ENCODE assay signal across 20 mouse cellular contexts in genomic region chr2:130036846-130037245, GRCm38 (mm10). TPM values are rescaled to one million over a fixed set of nuclear protein-coding genes. Genes with fewer than 3 reads are reported as not detected.
DNase-seq lines count a peak whose midpoint lies in the region; ATAC-seq and TF ChIP-seq lines count a peak whose summit lies in the region.
"Had no signal": no experiment of that assay in that cellular context is flagged by ENCODE, and none has a peak within 500 bp of the region (broad histone marks: within the 10 kb centered on the region; RNA-seq: fewer than 3 reads in every experiment).

No protein-coding gene starts in this region.

- H3K27me3 ChIP-seq in forebrain, embryonic 14.5 days (replicated peaks; ENCODE audit: control insufficient read depth, insufficient read depth, low read length) = no peaks in the 10 kb centered on the region
- H3K27me3 ChIP-seq in forebrain, embryonic 12.5 days = no peaks in the 10 kb centered on the region
- H3K27me3 ChIP-seq in hindbrain, postnatal 0 days (ENCODE audit: insufficient read depth, low read length) = no peaks in the 10 kb centered on the region
- H3K27me3 ChIP-seq in hindbrain, embryonic 11.5 days (ENCODE audit: control insufficient read depth, insufficient read depth, low read length) = no peaks in the 10 kb centered on the region
- H3K27me3 ChIP-seq in midbrain, postnatal 0 days (ENCODE audit: insufficient read depth, low read length) = no peaks in the 10 kb centered on the region
- H3K27me3 ChIP-seq in midbrain, embryonic 10.5 days (ENCODE audit: low read depth, poor library complexity, severe bottlenecking) = no peaks in the 10 kb centered on the region
- H3K27me3 ChIP-seq: heart, embryonic 15.5 days had no signal

- peak; percentile 33 for DNase-seq in forebrain, embryonic 14.5 days (ENCODE audit: low spot score)
- DNase-seq in hindbrain, postnatal 0 days (ENCODE audit: low spot score) = peak; percentile 21
- DNase-seq in hindbrain, embryonic 11.5 days (ENCODE audit: low spot score) = no peak
- peak; percentile 28 for DNase-seq in midbrain, postnatal 0 days (ENCODE audit: low spot score)
- no peak for DNase-seq in midbrain, embryonic 10.5 days (ENCODE audit: low spot score)
- DNase-seq: adrenal gland, postnatal 14 days; cerebellum, adult 9-10 months; gastrocnemius, postnatal 36 days; heart, adult 11 months; heart, postnatal 14 days had no signal

- no peaks in the 10 kb centered on the region for H3K9me3 ChIP-seq in forebrain, embryonic 14.5 days (replicated peaks; ENCODE audit: control insufficient read depth, low read length)
- H3K9me3 ChIP-seq in forebrain, embryonic 12.5 days = no peaks in the 10 kb centered on the region
- H3K9me3 ChIP-seq in hindbrain, postnatal 0 days (ENCODE audit: low read length) = no peaks in the 10 kb centered on the region
- no peaks in the 10 kb centered on the region for H3K9me3 ChIP-seq in hindbrain, embryonic 11.5 days (ENCODE audit: control insufficient read depth, low read length)
- no peaks in the 10 kb centered on the region for H3K9me3 ChIP-seq in midbrain, postnatal 0 days (ENCODE audit: low read length)
- H3K9me3 ChIP-seq in midbrain, embryonic 10.5 days (replicated peaks) = no peaks in the 10 kb centered on the region
- H3K9me3 ChIP-seq: embryonic facial prominence, embryonic 10.5 days; heart, embryonic 15.5 days had no signal

- WGBS in forebrain, embryonic 14.5 days = 67% methylated on average over 8 of the region's 8 CpGs
- 73% methylated on average over 8 of the region's 8 CpGs for WGBS in forebrain, embryonic 12.5 days
- 29% methylated on average over 8 of the region's 8 CpGs for WGBS in hindbrain, postnatal 0 days
- WGBS in hindbrain, embryonic 11.5 days = 81% methylated on average over 8 of the region's 8 CpGs
- 44% methylated on average over 8 of the region's 8 CpGs for WGBS in midbrain, postnatal 0 days
- whole genome bisulfite sequencing in midbrain, embryonic 10.5 days = 82% methylated on average over 8 of the region's 8 CpGs

- 0 out of 2 replicates have a peak, but pooled peaks cover 5% of the 10 kb centered on the region for H3K4me1 ChIP-seq in forebrain, embryonic 14.5 days (ENCODE audit: control insufficient read depth, insufficient read depth, low read length)
- H3K4me1 ChIP-seq in forebrain, embryonic 12.5 days = no peaks in the 10 kb centered on the region
- H3K4me1 ChIP-seq in hindbrain, postnatal 0 days (ENCODE audit: insufficient read depth, low read length) = peaks cover 3% of the 10 kb centered on the region
- H3K4me1 ChIP-seq in hindbrain, embryonic 11.5 days (replicated peaks; ENCODE audit: control insufficient read depth, insufficient read depth, low read length) = no peaks in the 10 kb centered on the region
- H3K4me1 ChIP-seq in midbrain, postnatal 0 days (ENCODE audit: insufficient read depth, low read length) = no peaks in the 10 kb centered on the region
- H3K4me1 ChIP-seq in midbrain, embryonic 10.5 days = peaks cover 5% of the 10 kb centered on the region
- H3K4me1 ChIP-seq: embryonic facial prominence, embryonic 10.5 days; heart, embryonic 15.5 days had no signal

- ATAC-seq in forebrain, embryonic 14.5 days = no peak
- no peak for ATAC-seq in forebrain, embryonic 12.5 days (ENCODE audit: low FRiP score)
- ATAC-seq in hindbrain, postnatal 0 days = no peak
- no peak for ATAC-seq in hindbrain, embryonic 11.5 days (ENCODE audit: low FRiP score)
- no peak for ATAC-seq in midbrain, postnatal 0 days (ENCODE audit: low FRiP score)
- ATAC-seq: activated CD4-positive, CD25-positive, alpha-beta regulatory T cell, adult 4 months; intestine, embryonic 16.5 days; Patski had no signal

- H3K27ac ChIP-seq in forebrain, embryonic 14.5 days (ENCODE audit: low read depth, low read length) = no peak overlapping the region
- H3K27ac ChIP-seq in forebrain, embryonic 12.5 days = no peak overlapping the region
- H3K27ac ChIP-seq in hindbrain, postnatal 0 days = no peak overlapping the region
- H3K27ac ChIP-seq in hindbrain, embryonic 11.5 days (ENCODE audit: low read depth, low read length) = no peak overlapping the region
- H3K27ac ChIP-seq in midbrain, postnatal 0 days (ENCODE audit: low read depth, low read length) = no peak overlapping the region
- H3K27ac ChIP-seq in midbrain, embryonic 10.5 days (replicated peaks) = no peak overlapping the region
- H3K27ac ChIP-seq: embryonic facial prominence, embryonic 10.5 days; heart, embryonic 15.5 days; hindbrain, embryonic 14.5 days had no signal

- H3K9ac ChIP-seq in forebrain, embryonic 14.5 days (ENCODE audit: low read length) = no peak overlapping the region
- no peak overlapping the region for H3K9ac ChIP-seq in forebrain, embryonic 12.5 days
- H3K9ac ChIP-seq in hindbrain, postnatal 0 days (replicated peaks; ENCODE audit: low read length) = no peak overlapping the region
- no peak overlapping the region for H3K9ac ChIP-seq in hindbrain, embryonic 11.5 days (ENCODE audit: low read depth, low read length)
- no peak overlapping the region for H3K9ac ChIP-seq in midbrain, postnatal 0 days (replicated peaks; ENCODE audit: low read length, poor library complexity, severe bottlenecking)
- H3K9ac ChIP-seq: heart, embryonic 15.5 days; hindbrain, embryonic 14.5 days had no signal

- no peak overlapping the region for H3K4me3 ChIP-seq in forebrain, embryonic 14.5 days (ENCODE audit: low read depth, low read length)
- H3K4me3 ChIP-seq in forebrain, embryonic 12.5 days (replicated peaks) = no peak overlapping the region
- no peak overlapping the region for H3K4me3 ChIP-seq in hindbrain, postnatal 0 days (ENCODE audit: low read length)
- no peak overlapping the region for H3K4me3 ChIP-seq in hindbrain, embryonic 11.5 days (ENCODE audit: low read depth, low read length)
- no peak overlapping the region for H3K4me3 ChIP-seq in midbrain, postnatal 0 days (ENCODE audit: low read depth, low read length)
- H3K4me3 ChIP-seq in midbrain, embryonic 10.5 days = no peak overlapping the region
- H3K4me3 ChIP-seq: embryonic facial prominence, embryonic 10.5 days; heart, embryonic 15.5 days had no signal

- TF ChIP-seq CTCF in hindbrain, postnatal 0 days (IDR thresholded peaks at IDR 0.05; ENCODE audit: low read depth) = no peak
- no peak for TF ChIP-seq CTCF in midbrain, postnatal 0 days (IDR thresholded peaks at IDR 0.05)

- no peaks in the 10 kb centered on the region for H3K36me3 ChIP-seq in forebrain, embryonic 14.5 days (ENCODE audit: control insufficient read depth, insufficient read depth, low read length)
- H3K36me3 ChIP-seq in forebrain, embryonic 12.5 days (replicated peaks) = no peaks in the 10 kb centered on the region
- H3K36me3 ChIP-seq in hindbrain, postnatal 0 days (ENCODE audit: insufficient read depth, low read length) = no peaks in the 10 kb centered on the region
- no peaks in the 10 kb centered on the region for H3K36me3 ChIP-seq in hindbrain, embryonic 11.5 days (ENCODE audit: control insufficient read depth, insufficient read depth, low read length)
- no peaks in the 10 kb centered on the region for H3K36me3 ChIP-seq in midbrain, postnatal 0 days (ENCODE audit: insufficient read depth, low read length)
- H3K36me3 ChIP-seq in midbrain, embryonic 10.5 days = no peaks in the 10 kb centered on the region
- H3K36me3 ChIP-seq: embryonic facial prominence, embryonic 10.5 days; heart, embryonic 15.5 days had no signal

- no peak overlapping the region for H3K4me2 ChIP-seq in forebrain, embryonic 14.5 days (ENCODE audit: low read length)
- no peak overlapping the region for H3K4me2 ChIP-seq in forebrain, embryonic 12.5 days
- no peak overlapping the region for H3K4me2 ChIP-seq in hindbrain, postnatal 0 days (ENCODE audit: low read depth, low read length)
- H3K4me2 ChIP-seq in hindbrain, embryonic 11.5 days (replicated peaks; ENCODE audit: low read depth, low read length) = no peak overlapping the region
- no peak overlapping the region for H3K4me2 ChIP-seq in midbrain, postnatal 0 days (ENCODE audit: low read depth, low read length, poor library complexity, severe bottlenecking)
- H3K4me2 ChIP-seq: heart, embryonic 11.5 days; heart, embryonic 15.5 days; hindbrain, embryonic 14.5 days had no signal

RNA-seq across cellular contexts. Expression of gene Tgm3, which starts 24.7 kb away (rescaled TPM):
- polyA plus RNA-seq in forebrain, embryonic 14.5 days (2014; fragmentation: Nextera tagmentation; extraction: Ambion mirVana) = not detected in 2 replicates
- polyA plus RNA-seq in forebrain, embryonic 12.5 days (2016; fragmentation: Nextera tagmentation; extraction: Ambion mirVana) = not detected in 2 replicates
- not detected in 2 replicates for total RNA-seq in hindbrain, postnatal 0 days (2014; rRNA removed)
- polyA plus RNA-seq in hindbrain, postnatal 0 days (2015; fragmentation: Nextera tagmentation; extraction: Ambion mirVana) = 0.08 TPM in 1 of 2 replicates, not detected in the other
- polyA plus RNA-seq in hindbrain, embryonic 11.5 days (2014; fragmentation: Nextera tagmentation; extraction: Ambion mirVana) = 0.11 TPM in 1 of 2 replicates, not detected in the other
- total RNA-seq in midbrain, postnatal 0 days (2014; rRNA removed) = 0.05 and 0.11 TPM in 2 replicates
- polyA plus RNA-seq in midbrain, postnatal 0 days (2015; fragmentation: Nextera tagmentation; extraction: Ambion mirVana) = 0.06 and 0.07 TPM in 2 replicates
- polyA plus RNA-seq in midbrain, embryonic 10.5 days (2016; fragmentation: Nextera tagmentation; extraction: Ambion mirVana) = not detected in 2 replicates
- total RNA-seq: CH12.LX; gastrocnemius, adult 8-10 months; gastrocnemius, postnatal 36 days had no signal
- polyA plus RNA-seq: activated CD4-positive, CD25-positive, alpha-beta regulatory T cell, adult 4 months; embryonic facial prominence, embryonic 10.5 days; heart, embryonic 11.5 days; heart, embryonic 15.5 days had no signal

Comparison
In these comparisons a context has a peak if more than half of its experiments do, and no peak if none do; other contexts are left out.
1. DNase-seq: peak in forebrain, embryonic 14.5 days (single experiment), hindbrain, postnatal 0 days (single experiment) and midbrain, postnatal 0 days (single experiment); none in hindbrain, embryonic 11.5 days (single experiment) and midbrain, embryonic 10.5 days (single experiment).